Mouse (Mus musculus) mouse embryonic stem cell (cell line): ENCODE data around the gene Alpl.

Experiments used
- in situ Hi-C, 2 experiments: fragments of 300-500 bp; cut with MboI; formaldehyde crosslinking; loops; 1 replicate in 1 of 2; 3 replicates in 1 of 2; pipeline ENCODE4 v1.14.3; 2019 to 2020; ENCODE audit warnings: low sequenced_read_pairs in 2 of 2, low pct_unique_long_range_greater_than_20kb in 1 of 2, mixed read lengths in 1 of 2; ENCODE audit not compliant: unreplicated experiment in 1 of 2

The Alpl gene

GRCm38 (mm10) chr4:137809999-137810398 is 13.8 kb upstream of the Alpl start:
- in situ Hi-C loops = no loop called here

- in situ Hi-C loops = no loop called here
Observed at GRCm38 (mm10) chr4:137807301-137807851, 11.2 kb upstream of the Alpl start.

GRCm38 (mm10) chr4:137801196-137801595 is 5.0 kb upstream of the Alpl start:
- in situ Hi-C loops = loop anchor here in 1 of 2 experiments (5.0 kb wide), 1 partner anchor 69 kb away; no protein-coding TSS in a partner anchor

- in situ Hi-C loops = loop anchor here in 1 of 2 experiments (5.0 kb wide), 1 partner anchor 68 kb away; no protein-coding TSS in a partner anchor
Observed at GRCm38 (mm10) chr4:137800324-137800723, 4.1 kb upstream of the Alpl start.

DNA sequence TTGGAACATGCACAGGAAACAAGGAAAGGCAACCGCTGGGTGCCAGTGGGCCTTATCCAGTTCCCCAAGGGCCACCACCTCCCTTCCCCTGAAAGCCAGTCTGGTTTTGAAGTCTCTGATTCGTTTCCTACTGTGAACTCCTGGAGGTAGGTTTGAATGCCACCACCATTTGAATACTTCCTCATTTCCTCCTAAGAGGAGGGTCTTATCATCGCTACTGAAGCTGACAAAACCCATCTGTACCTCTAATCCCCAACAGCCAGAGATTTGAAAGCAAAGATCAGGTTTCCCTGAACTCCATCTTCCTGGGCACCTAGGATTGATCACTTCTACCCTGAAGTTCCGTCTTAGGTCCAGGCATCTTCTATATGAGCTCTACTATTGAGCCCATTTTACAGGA is 854 bp upstream of the Alpl start:
- in situ Hi-C loops = no loop called here

DNA sequence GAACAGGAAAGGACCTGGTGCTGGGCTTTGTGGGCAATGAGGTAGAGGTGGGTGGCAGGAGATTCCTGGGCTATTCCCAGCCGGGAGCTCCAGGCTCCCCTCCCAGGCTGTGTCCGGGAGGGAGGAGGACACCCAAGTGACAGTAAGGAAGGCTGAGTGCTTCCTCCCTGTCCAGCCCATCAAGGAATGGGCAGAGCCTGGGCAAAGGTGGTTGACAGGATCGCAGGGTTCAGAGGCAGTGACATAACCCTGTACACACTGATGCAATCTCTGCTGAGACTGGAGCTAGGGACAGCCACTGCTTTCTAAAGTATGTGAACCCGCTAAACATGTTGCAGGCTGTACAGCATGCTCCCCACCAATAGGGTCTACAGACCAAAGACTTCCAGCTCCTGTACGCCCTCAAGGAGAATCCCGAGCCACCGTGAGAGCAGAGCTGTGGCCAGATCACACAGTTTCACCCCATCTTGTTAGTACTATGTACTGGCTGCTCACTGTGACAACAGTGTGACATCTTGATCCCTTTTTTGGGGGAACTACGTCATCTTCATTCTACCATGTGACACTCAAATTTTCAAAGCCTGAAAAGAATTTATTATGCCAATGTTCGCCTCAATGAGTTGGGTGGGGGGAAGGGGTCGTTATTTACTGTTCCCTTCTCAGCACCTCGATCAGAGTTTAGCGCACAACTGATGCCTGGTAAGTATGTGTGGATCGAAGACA is 1.8 kb downstream of the Alpl start:
- in situ Hi-C loops = loop anchor here in 1 of 2 experiments (5.0 kb wide), 1 partner anchor 47 kb away; no protein-coding TSS in a partner anchor

DNA sequence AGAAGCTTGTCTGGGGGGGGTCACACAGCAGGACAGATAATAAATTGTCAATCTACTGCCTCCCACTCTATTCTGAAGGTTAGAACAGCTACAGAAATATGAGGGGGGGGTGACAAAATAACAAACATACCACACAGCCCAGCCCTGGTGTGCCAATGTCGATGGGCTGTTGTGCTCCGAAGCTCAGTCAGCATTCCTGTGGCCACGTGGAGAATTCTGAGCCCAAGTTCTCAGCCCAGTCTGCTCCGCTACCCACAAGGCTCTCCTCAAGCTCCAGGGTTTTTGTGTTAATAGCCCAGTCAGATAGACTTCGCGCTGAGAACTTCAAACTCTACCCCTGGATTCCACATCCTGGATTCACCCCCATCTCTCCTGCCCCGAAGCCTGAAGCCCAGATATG is 2.6 kb downstream of the Alpl start:
- in situ Hi-C loops = loop anchor here in 1 of 2 experiments (5.0 kb wide), 1 partner anchor 46 kb away; no protein-coding TSS in a partner anchor

GRCm38 (mm10) chr4:137791440-137791839 is 4.7 kb downstream of the Alpl start:
- in situ Hi-C loops = loop anchor here in 1 of 2 experiments (5.0 kb wide), 1 partner anchor 44 kb away; no protein-coding TSS in a partner anchor

DNA sequence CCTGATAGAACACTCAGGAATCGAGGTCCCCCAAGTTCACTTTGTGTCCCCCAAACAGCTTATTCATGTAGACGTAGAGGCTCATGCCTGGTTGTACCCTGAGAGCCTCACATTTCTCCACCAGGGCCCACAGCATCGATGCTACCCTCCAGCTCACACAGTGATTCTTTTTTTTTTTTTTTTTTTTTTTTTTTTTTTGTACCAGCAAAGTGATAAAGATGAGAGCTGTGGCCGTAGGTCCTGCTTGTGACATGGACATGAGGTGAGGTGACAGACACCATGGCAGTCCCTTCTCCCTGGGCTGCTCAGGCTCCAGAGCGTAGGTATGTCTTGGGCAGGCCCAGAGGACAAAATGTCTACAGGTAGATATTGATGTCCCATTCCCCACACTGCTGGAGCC is 5.2 kb downstream of the Alpl start:
- in situ Hi-C loops = loop anchor here in 1 of 2 experiments (5.0 kb wide), 1 partner anchor 44 kb away; no protein-coding TSS in a partner anchor

- in situ Hi-C loops = no loop called here
Observed at GRCm38 (mm10) chr4:137788511-137789049, 7.6 kb downstream of the Alpl start.

DNA sequence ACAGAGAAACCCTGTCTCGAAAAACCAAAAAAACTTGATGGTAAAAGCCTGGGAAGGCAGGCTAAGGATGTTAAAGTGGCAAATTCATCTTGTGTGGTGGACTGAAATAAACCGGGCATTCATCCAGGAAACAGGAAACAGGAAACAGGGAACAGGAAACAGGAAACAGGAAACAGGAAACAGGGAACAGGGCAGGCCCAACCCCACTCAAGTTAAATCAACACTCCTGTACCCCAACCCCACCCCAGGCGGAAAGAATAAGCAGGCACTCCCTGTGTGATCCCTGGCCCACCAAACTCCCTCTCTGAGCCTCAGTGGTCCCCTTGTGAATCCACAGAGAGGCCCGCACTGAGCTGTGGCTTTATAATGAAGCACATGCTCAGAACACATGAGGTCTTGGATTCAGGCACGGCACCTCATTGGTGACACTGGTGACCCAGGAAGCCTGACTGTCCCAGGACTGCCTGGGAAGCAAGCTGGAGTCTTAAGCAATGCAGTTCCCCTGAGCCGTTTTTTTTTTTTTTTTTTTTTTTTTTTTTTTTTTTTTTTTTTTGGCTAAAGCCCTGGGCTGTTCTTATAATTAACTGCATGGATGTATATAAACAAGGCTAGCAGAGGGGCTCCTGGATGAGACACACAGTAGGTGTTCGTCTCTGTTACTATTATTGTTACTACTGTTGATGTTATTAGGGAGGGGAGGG is 8.4 kb downstream of the Alpl start:
- in situ Hi-C loops = no loop called here

GRCm38 (mm10) chr4:137786488-137786887 is 9.7 kb downstream of the Alpl start:
- in situ Hi-C loops = no loop called here

DNA sequence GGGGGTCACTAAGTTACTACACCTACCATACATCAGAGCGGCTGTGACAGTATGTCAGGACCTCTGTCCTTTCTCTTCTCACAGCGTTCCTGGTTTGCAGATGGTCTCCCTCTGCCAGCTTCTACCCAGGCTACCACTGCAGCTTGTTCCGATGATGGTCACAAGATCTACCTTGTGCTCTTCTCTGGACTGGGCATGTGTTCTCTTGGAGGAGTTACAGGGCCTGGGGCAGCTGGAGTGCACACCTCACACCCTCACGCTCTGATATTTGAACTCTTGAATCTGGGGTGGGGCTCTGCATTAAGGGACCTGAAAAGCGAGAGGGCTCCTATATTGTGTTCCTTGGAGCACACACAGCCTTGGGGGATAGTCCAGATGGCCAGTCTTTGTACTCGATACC is 10.9 kb downstream of the Alpl start:
- in situ Hi-C loops = no loop called here

DNA sequence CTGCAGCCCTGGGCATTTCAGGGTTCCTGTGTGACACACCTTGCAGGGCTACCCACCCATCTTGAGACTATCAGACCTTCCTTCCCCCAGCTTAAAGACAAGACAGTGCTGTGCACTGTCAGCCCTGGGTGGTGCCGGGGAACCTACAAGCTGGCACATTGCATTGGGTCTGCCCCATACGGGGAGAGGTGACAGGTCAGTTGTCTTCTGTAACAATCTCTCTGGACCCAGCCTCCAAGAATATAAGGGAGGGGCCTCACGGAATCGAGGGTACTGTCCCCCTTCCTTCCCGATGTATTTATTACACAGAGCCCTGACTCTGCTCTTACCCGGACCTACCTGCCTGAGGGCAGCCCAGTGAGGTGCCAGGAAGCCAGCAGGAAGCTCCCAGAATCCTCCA is 11.4 kb downstream of the Alpl start:
- in situ Hi-C loops = no loop called here

DNA sequence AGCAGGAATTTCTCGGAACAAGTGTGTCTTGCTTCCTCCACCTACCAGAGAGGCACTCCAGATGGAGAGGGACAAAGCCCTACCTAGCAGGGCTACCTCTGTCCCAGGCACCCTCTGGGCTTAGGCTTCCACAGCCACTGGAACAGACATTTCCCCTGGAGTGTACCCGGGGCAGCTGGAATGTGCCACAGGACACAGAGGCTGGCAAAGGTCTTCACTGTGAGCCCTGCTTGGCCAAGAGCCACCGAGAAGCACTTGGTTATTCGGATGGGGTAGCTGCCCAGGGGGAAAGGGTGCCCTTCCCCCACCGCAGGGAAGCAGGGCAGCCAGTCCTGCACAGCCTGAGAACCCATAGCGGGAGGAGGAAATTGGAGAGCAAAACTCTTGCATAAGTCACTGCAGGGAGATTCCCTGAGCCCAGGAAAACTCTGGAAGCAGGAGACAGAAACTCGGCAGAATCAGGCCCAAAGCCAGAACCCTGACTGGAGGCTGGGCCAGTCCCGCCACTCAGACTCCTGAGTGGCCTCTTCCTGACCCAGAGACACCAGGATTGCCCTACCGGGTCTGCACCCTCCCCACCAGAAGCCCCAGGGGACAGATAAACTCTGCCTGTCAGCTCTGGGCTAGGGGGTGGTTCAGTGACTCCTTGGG is 12.5 kb downstream of the Alpl start:
- in situ Hi-C loops = no loop called here

DNA sequence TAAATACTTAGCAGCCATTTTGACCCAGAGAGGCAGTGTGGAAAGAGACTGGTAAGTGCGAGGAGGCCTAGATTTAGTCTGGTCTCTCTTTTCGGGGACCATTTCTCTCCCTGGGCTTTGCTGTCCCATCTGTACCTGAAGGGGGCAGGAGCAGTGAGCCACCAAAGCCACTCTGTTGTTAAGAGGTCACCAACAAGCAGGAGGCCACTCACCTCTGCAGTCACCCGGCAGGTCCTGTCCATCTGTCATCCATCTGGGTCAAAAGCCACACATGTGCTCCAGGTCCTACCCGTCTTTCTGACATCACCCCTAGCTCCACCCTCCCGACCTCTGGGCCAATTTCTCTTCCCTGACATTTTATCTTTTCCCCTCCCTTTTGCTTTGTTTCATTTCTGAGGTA is 14.2 kb downstream of the Alpl start:
- in situ Hi-C loops = no loop called here

GRCm38 (mm10) chr4:137780986-137781385 is 15.2 kb downstream of the Alpl start:
- in situ Hi-C loops = no loop called here

DNA sequence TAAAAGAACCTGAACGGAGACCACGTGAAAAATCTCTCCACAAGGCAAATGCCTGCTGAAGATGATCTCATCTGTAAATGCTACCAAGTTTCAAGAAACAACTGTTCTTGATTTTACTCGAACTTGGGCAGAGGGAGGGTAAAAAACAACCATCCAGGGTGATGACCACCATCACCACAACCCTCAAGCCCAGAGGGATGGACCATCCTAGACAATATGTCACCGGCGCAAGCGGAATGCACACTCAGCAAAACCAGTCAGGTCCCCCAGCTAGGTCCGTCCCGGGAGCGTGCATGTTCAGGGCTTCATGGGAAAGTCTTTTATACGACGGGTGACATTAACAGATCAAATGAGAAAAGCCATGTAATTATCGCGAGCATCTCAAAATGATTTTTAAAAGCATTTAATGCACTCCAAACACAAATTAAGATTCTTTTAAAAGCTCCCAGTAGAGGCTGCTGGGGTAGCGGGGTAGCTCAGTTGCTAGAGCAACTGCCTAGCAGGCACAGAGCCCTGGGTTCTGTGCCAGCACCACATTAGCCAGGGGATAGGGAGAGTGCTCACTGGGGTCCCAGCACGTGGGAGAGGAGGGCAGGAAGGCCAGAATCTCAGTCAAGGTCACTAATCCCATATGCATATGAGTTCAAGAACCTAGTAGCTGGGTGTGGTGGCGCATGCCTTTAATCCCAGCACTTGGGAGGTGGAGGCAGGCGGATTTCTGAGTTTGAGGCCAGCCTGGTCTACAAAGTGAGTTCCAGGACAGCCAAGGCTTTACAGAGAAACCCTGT is 17.6 kb downstream of the Alpl start:
- in situ Hi-C loops = no loop called here
